Mouse (Mus musculus) monocyte, adult 5-6 weeks (primary cell): ENCODE measurements at regions not wholly inside any gene's neighbourhood (a gene's known extent, or its start where the extent isn't known, plus 50 kb on each side); places are given as distances from the start of the nearest gene placed in this dataset.

Experiments
- ATAC-seq: fragments of 153-309, 156-312 bp; replicated peaks from 2 replicates; pipeline ENCODE4 v1.8.0; 2017; ENCODE audit warnings: mild to moderate bottlenecking; ENCODE audit not compliant: low TSS enrichment, insufficient number of reproducible peaks, severe bottlenecking, poor library complexity, low FRiP score

- ATAC-seq = no peak
Measured at GRCm38 (mm10) chr13:102294451-102294850, 398.9 kb upstream of the Cd180 start.

- no peak for ATAC-seq
Measured at GRCm38 (mm10) chr13:102295079-102295478, 398.3 kb upstream of the Cd180 start.

- ATAC-seq = no peak
Measured at GRCm38 (mm10) chr13:102307983-102308382, 385.4 kb upstream of the Cd180 start.

DNA sequence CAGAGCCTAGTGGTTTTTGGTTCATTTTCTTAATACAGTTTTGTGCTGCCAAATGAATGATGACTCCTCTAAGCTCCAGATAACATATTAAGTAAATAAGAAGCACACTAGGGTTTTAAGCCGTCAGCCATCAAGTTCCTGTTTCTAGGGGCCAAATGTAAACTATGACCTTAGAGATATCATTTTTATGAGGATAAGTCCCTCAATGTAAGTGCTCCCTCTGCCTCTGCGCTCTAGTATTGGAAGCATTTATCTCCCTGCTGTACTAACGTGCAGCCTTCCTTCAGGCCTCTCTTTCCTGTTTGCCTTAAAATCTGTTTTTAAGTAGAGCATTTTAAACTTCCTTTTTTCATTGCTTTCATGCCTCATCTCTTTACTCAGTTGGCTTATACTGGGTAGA lies 381.3 kb upstream of the Cd180 start:
- no peak for ATAC-seq

DNA sequence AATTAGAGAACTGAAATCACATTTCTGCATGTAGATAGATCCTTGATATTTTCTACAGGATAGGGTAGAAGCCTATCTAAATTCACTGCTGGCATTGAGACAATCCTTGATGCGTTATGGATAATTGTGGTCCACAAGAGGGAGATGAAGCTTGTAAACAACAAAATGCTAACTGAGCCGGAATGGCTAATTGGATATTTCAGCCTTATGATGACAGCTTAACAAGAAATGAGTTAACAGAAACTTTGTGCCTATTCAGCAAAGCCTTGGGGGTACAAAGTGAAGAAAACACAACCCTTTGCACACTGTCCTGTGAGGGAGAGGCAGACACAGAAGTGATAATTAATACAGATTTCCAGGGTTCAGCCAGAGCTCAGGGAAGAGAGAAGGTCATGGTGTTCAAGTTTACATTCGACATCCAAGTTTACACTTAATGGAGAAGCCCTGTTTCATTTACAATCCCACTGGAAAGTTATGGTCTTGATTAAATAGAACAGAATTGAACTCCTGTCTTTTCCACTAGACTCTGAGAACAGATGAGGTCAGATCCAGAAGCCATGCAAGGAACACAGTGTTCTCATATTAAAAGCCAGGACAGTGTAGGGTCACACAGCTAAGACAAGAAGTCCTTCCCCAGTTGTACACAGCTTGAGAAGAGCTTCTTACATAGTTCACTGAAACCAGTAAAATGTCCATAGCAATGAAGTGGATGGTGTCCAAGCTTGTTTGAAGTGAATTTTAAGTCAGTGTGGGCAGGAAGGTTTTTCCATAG lies 377.3 kb upstream of the Cd180 start:
- ATAC-seq = no peak

GRCm38 (mm10) chr13:102318891-102319404 lies 374.4 kb upstream of the Cd180 start:
- ATAC-seq = no peak

GRCm38 (mm10) chr13:102319453-102319852 lies 373.9 kb upstream of the Cd180 start:
- no peak for ATAC-seq

DNA sequence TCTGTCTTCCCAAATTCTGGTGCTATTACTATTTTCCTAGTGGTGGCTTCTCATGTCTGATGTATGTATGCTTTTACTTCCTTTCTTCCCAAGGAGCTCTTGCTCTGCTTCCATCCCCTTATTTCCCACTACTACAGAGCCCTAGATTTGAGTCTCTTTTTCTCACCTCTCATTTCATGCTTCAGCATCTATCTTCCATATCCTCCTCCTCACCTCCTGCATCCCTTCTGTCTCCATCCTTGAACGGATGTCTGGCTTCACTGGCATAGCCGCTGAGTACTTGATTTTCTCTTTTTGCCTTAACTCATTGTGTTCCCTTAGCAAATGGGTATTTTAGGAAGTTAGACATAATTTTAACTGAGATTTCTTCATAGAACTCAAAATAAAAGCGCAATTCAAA lies 369.5 kb upstream of the Cd180 start:
- ATAC-seq = no peak

GRCm38 (mm10) chr13:102326003-102326402 lies 367.4 kb upstream of the Cd180 start:
- ATAC-seq = no peak

GRCm38 (mm10) chr13:102326544-102326943 lies 366.8 kb upstream of the Cd180 start:
- no peak for ATAC-seq

DNA sequence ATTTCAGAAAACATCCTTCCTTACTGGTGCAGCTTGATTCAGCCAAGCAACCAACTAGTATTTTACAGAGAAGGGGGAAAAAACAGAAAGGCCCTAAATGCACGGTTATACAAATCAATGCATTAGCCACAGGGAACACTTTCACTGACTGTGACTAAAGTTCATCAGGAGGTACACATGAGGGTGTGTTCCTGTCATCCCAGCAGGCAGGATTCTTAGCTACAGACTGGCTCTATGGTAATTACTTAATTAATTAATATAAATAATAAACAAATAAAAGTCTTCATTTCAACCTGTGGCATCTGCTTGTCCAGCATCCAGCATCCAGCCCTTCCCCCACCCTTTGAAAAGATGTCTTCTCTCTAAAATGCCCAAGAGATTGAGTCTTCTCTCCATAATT lies 359.7 kb upstream of the Cd180 start:
- no peak for ATAC-seq

- ATAC-seq = no peak
Measured at GRCm38 (mm10) chr13:102334131-102334534, 359.2 kb upstream of the Cd180 start.

DNA sequence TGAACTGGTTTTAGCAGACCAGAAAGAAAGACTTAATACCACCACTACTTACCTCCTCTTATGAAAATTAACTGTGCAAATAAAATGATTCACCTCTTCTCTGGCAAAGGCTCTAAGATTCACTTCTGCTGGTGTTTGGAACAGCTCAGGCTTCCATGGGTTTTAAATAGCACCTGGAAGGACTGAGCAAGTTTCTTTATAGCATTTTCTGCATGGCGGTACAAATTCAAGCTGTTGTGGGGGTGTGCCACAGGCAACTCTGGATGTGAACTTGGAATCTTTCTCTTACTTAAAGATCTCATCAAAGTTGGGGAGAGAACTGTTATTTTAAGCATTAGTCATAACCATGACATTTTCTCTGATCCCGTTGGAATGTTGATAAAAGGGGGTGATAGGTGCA lies 350.1 kb upstream of the Cd180 start:
- ATAC-seq = no peak

GRCm38 (mm10) chr13:102344606-102345269 lies 348.6 kb upstream of the Cd180 start:
- ATAC-seq = no peak

GRCm38 (mm10) chr13:102349493-102349892 lies 343.9 kb upstream of the Cd180 start:
- ATAC-seq = no peak

GRCm38 (mm10) chr13:102352073-102352854 lies 341.1 kb upstream of the Cd180 start:
- no peak for ATAC-seq

GRCm38 (mm10) chr13:102355569-102355968 lies 337.8 kb upstream of the Cd180 start:
- no peak for ATAC-seq

DNA sequence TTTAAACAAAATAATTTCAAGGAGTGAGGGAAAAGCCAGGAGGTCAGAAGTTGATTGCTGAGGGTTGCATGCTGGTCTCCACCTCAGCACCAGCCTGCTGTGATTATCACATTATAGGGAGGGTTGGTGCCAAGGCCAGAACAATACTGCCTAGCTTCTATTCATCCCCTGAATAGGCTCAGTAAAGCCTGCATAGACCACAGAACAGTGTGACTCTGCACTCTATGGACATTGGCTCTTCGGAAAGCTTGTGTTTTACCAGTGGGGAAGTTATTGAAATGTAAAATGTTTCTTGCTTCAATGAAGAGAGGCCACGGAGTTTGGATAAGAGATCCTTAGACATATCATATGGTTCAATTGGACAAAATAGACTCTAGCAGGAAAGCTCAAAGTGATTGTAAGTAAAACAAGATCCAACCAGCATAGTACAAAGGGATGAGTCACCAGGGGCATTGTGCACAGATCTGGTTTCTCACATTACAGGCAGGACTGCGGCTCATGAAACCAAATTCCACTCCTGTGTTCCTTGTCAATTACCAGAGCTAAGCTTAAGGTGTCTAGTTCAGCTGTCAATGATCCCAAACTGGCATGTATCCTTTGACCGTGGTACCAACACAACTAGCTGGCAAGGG lies 320.8 kb upstream of the Cd180 start:
- ATAC-seq = no peak

DNA sequence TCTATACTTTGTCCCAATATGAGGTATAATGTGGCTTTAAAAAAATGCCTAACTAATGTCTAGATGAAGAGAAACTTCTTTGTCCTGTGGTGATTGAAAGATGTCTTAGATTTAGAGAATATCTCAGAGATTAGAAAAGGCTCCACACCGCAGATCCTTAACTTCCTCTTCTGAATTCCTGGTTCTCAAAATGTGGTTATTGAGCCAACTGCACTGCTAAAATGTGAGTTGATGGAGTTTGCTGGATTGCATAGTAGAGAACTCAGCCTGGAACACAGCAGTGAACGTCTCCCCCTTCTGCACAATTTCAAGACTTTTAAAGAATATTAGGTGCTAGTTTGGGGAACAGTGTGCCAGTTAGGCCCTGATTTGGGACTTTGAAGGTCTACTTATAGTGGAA lies 312.7 kb upstream of the Cd180 start:
- no peak for ATAC-seq
